Mouse (Mus musculus): Measurements from ENCODE around the gene Stat4. TPM values are rescaled to one million over a fixed set of nuclear protein-coding genes. Genes with fewer than 3 reads are reported as not detected.
"Not testable (repeated sequence)": the region's sequence is repeated elsewhere in the genome, so short reads cannot be mapped to it uniquely, and the experiment has no call there.

The Stat4 gene
- polyA plus RNA-seq, 1 experiment from 2014 or later, result 9.8 TPM

- Histone ChIP-seq H3K36me3 (replicated peaks) (no peaks in the 10 kb centered on the region), H3K27me3 (ENCODE audit: poor library complexity, severe bottlenecking) (no peaks in the 10 kb centered on the region), H3K9me3 (no peaks in the 10 kb centered on the region), H3K27ac (no peak overlapping the region), H3K4me1 (no peaks in the 10 kb centered on the region), H3K4me3 (no peak overlapping the region)
- no peak for DNase-seq (ENCODE audit: extremely low spot score, low spot score)
- WGBS, result 90% methylated on average over 11 of the region's 11 CpGs
Measured at GRCm38 (mm10) chr1:52040366-52041061, 53.6 kb downstream of the Stat4 start.

- no peaks in the 10 kb centered on the region for H3K27me3 ChIP-seq (ENCODE audit: poor library complexity, severe bottlenecking)
- H3K9me3 ChIP-seq, result no peaks in the 10 kb centered on the region
- no peaks in the 10 kb centered on the region for H3K36me3 ChIP-seq (replicated peaks)
- H3K4me1 ChIP-seq, result no peaks in the 10 kb centered on the region
- WGBS, result 84% methylated on average over 4 of the region's 4 CpGs
- no peak overlapping the region for H3K27ac ChIP-seq
- H3K4me3 ChIP-seq, result no peak overlapping the region
- DNase-seq (ENCODE audit: extremely low spot score, low spot score), result no peak
Measured at GRCm38 (mm10) chr1:52043191-52043590, 56.2 kb downstream of the Stat4 start.

GRCm38 (mm10) chr1:52046891-52047290 is 59.9 kb downstream of the Stat4 start:
- not testable (repeated sequence) for H3K27me3 ChIP-seq (ENCODE audit: poor library complexity, severe bottlenecking); H3K36me3 ChIP-seq (replicated peaks); H3K27ac ChIP-seq; H3K4me1 ChIP-seq; DNase-seq (ENCODE audit: extremely low spot score, low spot score); H3K9me3 ChIP-seq; H3K4me3 ChIP-seq
- WGBS, result 94% methylated on average over 10 of the region's 10 CpGs

GRCm38 (mm10) chr1:52048711-52049110 is 61.8 kb downstream of the Stat4 start:
- Histone ChIP-seq H3K4me3 (no peak overlapping the region), H3K27me3 (ENCODE audit: poor library complexity, severe bottlenecking) (no peaks in the 10 kb centered on the region), H3K27ac (no peak overlapping the region), H3K36me3 (replicated peaks) (no peaks in the 10 kb centered on the region), H3K9me3 (no peaks in the 10 kb centered on the region), H3K4me1 (peaks cover 5% of the 10 kb centered on the region; the same call in 1 of the 2 replicates)
- WGBS, result 77% methylated on average over 2 of the region's 2 CpGs
- DNase-seq (ENCODE audit: extremely low spot score, low spot score), result no peak

GRCm38 (mm10) chr1:52049827-52050226 is 62.9 kb downstream of the Stat4 start:
- Histone ChIP-seq H3K27ac (no peak overlapping the region), H3K9me3 (no peaks in the 10 kb centered on the region), H3K4me1 (peaks cover 5% of the 10 kb centered on the region; the same call in 1 of the 2 replicates), H3K4me3 (no peak overlapping the region), H3K36me3 (replicated peaks) (no peaks in the 10 kb centered on the region), H3K27me3 (ENCODE audit: poor library complexity, severe bottlenecking) (no peaks in the 10 kb centered on the region)
- 90% methylated on average over 3 of the region's 3 CpGs for WGBS
- no peak for DNase-seq (ENCODE audit: extremely low spot score, low spot score)

GRCm38 (mm10) chr1:52051542-52051941 is 64.6 kb downstream of the Stat4 start:
- H3K27me3 ChIP-seq (ENCODE audit: poor library complexity, severe bottlenecking), result no peaks in the 10 kb centered on the region
- no peak overlapping the region for H3K27ac ChIP-seq
- no peaks in the 10 kb centered on the region for H3K36me3 ChIP-seq (replicated peaks)
- H3K4me1 ChIP-seq, result peaks cover 5% of the 10 kb centered on the region; the same call in 1 of the 2 replicates
- H3K9me3 ChIP-seq, result no peaks in the 10 kb centered on the region
- H3K4me3 ChIP-seq, result no peak overlapping the region
- WGBS, result 72% methylated on average over 3 of the region's 3 CpGs
- no peak for DNase-seq (ENCODE audit: extremely low spot score, low spot score)

- Histone ChIP-seq H3K4me1 (peaks cover 5% of the 10 kb centered on the region; the same call in 1 of the 2 replicates), H3K27me3 (ENCODE audit: poor library complexity, severe bottlenecking) (no peaks in the 10 kb centered on the region), H3K27ac (no peak overlapping the region), H3K36me3 (replicated peaks) (no peaks in the 10 kb centered on the region), H3K4me3 (no peak overlapping the region), H3K9me3 (no peaks in the 10 kb centered on the region)
- WGBS, result 93% methylated on average over 9 of the region's 9 CpGs
- DNase-seq (ENCODE audit: extremely low spot score, low spot score), result no peak
Measured at GRCm38 (mm10) chr1:52052910-52053309, 66.0 kb downstream of the Stat4 start.

GRCm38 (mm10) chr1:52055947-52056346 is 69.0 kb downstream of the Stat4 start:
- no peaks in the 10 kb centered on the region for H3K27me3 ChIP-seq (ENCODE audit: poor library complexity, severe bottlenecking)
- no peaks in the 10 kb centered on the region for H3K36me3 ChIP-seq (replicated peaks)
- DNase-seq (ENCODE audit: extremely low spot score, low spot score), result no peak
- WGBS, result 86% methylated on average over 4 of the region's 4 CpGs
- no peak overlapping the region for H3K4me3 ChIP-seq
- peaks cover 5% of the 10 kb centered on the region; the same call in 1 of the 2 replicates for H3K4me1 ChIP-seq
- no peaks in the 10 kb centered on the region for H3K9me3 ChIP-seq
- H3K27ac ChIP-seq, result no peak overlapping the region

GRCm38 (mm10) chr1:52057153-52057552 is 70.2 kb downstream of the Stat4 start:
- WGBS, result 85% methylated on average over 5 of the region's 5 CpGs
- no peaks in the 10 kb centered on the region for H3K36me3 ChIP-seq (replicated peaks)
- H3K4me3 ChIP-seq, result no peak overlapping the region
- H3K27ac ChIP-seq, result no peak overlapping the region
- DNase-seq (ENCODE audit: extremely low spot score, low spot score), result no peak
- no peaks in the 10 kb centered on the region for H3K9me3 ChIP-seq
- H3K4me1 ChIP-seq, result no peaks in the 10 kb centered on the region
- H3K27me3 ChIP-seq (ENCODE audit: poor library complexity, severe bottlenecking), result no peaks in the 10 kb centered on the region

- DNase-seq (ENCODE audit: extremely low spot score, low spot score), result no peak
- 95% methylated on average over 1 of the region's 1 CpGs for WGBS
- Histone ChIP-seq H3K4me1 (no peaks in the 10 kb centered on the region), H3K27ac (no peak overlapping the region), H3K9me3 (no peaks in the 10 kb centered on the region), H3K36me3 (replicated peaks) (no peaks in the 10 kb centered on the region), H3K27me3 (ENCODE audit: poor library complexity, severe bottlenecking) (no peaks in the 10 kb centered on the region), H3K4me3 (no peak overlapping the region)
Measured at GRCm38 (mm10) chr1:52066276-52066675, 79.3 kb downstream of the Stat4 start.

- no peaks in the 10 kb centered on the region for H3K9me3 ChIP-seq
- no peaks in the 10 kb centered on the region for H3K27me3 ChIP-seq (ENCODE audit: poor library complexity, severe bottlenecking)
- no peaks in the 10 kb centered on the region for H3K4me1 ChIP-seq
- whole genome bisulfite sequencing, result 83% methylated on average over 3 of the region's 3 CpGs
- H3K36me3 ChIP-seq (replicated peaks), result no peaks in the 10 kb centered on the region
- no peak overlapping the region for H3K4me3 ChIP-seq
- no peak overlapping the region for H3K27ac ChIP-seq
- no peak for DNase-seq (ENCODE audit: extremely low spot score, low spot score)
Measured at GRCm38 (mm10) chr1:52066694-52067093, 79.7 kb downstream of the Stat4 start.

- Histone ChIP-seq H3K36me3 (replicated peaks) (no peaks in the 10 kb centered on the region), H3K27ac (peak overlapping the region; percentile 84), H3K4me3 (peak overlapping the region; percentile 27; the same call in 1 of the 2 replicates), H3K27me3 (ENCODE audit: poor library complexity, severe bottlenecking) (no peaks in the 10 kb centered on the region), H3K4me1 (peaks cover 49% of the 10 kb centered on the region), H3K9me3 (no peaks in the 10 kb centered on the region)
- peak; percentile 59 for DNase-seq (ENCODE audit: extremely low spot score, low spot score)
- 4% methylated on average over 10 of the region's 10 CpGs for WGBS
Measured at GRCm38 (mm10) chr1:52079724-52080367, 92.9 kb downstream of the Stat4 start.

GRCm38 (mm10) chr1:52080375-52080774 is 93.4 kb downstream of the Stat4 start:
- Histone ChIP-seq H3K4me1 (peaks cover 49% of the 10 kb centered on the region), H3K36me3 (replicated peaks) (no peaks in the 10 kb centered on the region), H3K27me3 (ENCODE audit: poor library complexity, severe bottlenecking) (no peaks in the 10 kb centered on the region), H3K27ac (peak overlapping the region; percentile 84), H3K4me3 (peak overlapping the region; percentile 27; the same call in 1 of the 2 replicates), H3K9me3 (no peaks in the 10 kb centered on the region)
- 8% methylated on average over 8 of the region's 8 CpGs for WGBS
- DNase-seq (ENCODE audit: extremely low spot score, low spot score), result no peak

Measured in forebrain, embryonic 10.5 days (tissue).